Mouse (Mus musculus): ENCODE measurements at regions not wholly inside any gene's neighbourhood (a gene's known extent, or its start where the extent isn't known, plus 50 kb on each side); places are given as distances from the start of the nearest gene placed in this dataset.

DNA sequence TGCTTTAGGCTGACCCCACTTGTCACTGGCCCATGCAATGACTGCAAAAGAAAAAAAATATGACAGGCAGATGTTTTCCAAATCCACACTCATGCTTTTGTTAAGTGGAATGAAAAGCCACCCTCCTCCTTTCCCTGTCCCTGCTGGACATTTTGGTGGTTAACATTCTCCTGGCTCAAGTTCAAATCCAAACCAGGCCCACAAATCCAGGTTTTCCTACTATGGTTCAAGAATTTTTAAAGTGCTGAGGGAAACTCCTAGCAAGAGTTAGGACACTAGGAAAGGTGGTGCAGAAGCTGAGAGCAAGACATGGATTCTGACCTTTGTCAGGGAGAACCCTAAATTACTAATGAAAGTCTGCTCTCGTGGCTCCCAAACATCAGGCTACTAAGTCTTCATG is 130.1 kb downstream of the Tas2r134 start:
- H3K36me3 ChIP-seq (ENCODE audit: control insufficient read depth, insufficient read depth, low read length) = no peaks in the 10 kb centered on the region
- H3K27ac ChIP-seq (ENCODE audit: insufficient read depth, low read length) = no peak overlapping the region
- peaks cover 11% of the 10 kb centered on the region; the same call in 1 of the 2 replicates for H3K4me1 ChIP-seq (ENCODE audit: control insufficient read depth, insufficient read depth, insufficient read length)
- no peak overlapping the region for H3K4me3 ChIP-seq (ENCODE audit: extremely low read depth, insufficient read depth, insufficient read length)
- WGBS = 98% methylated on average over 1 of the region's 1 CpGs
- no peak for DNase-seq (ENCODE audit: low read depth in 1 of 2, low spot score in 2 of 2)
- no peaks in the 10 kb centered on the region for H3K27me3 ChIP-seq (ENCODE audit: control insufficient read depth, insufficient read depth, low read length)
- TF ChIP-seq CTCF (IDR thresholded peaks at IDR 0.05; ENCODE audit: extremely low read depth, insufficient read depth, insufficient read length, insufficient replicate concordance) (no peak), POLR2A (IDR thresholded peaks at IDR 0.05; ENCODE audit: low read depth, low read length) (no peak)

DNA sequence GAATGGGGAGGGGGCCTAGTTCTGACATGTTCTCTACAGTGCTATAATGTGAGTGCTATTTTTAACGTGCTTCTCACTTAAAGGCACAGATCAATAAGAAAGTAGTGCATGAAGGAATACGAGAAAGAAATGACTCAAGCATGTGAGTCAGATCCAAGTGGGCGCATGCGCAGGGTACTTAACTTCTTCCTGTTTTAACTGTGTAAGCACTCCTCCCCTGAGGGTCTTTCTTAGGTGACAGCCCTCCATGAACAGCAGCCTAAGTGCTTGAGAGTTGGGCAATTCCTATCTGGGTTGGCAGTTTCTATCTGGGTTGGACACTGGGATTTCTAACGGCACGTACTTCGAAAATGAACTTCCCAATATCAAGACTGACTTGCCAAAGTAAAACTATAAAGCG is 130.8 kb downstream of the Tas2r134 start:
- Histone ChIP-seq H3K4me3 (ENCODE audit: extremely low read depth, insufficient read depth, insufficient read length) (no peak overlapping the region), H3K4me1 (ENCODE audit: control insufficient read depth, insufficient read depth, insufficient read length) (peaks cover 11% of the 10 kb centered on the region; the same call in 1 of the 2 replicates), H3K27ac (ENCODE audit: insufficient read depth, low read length) (no peak overlapping the region), H3K36me3 (ENCODE audit: control insufficient read depth, insufficient read depth, low read length) (no peaks in the 10 kb centered on the region), H3K27me3 (ENCODE audit: control insufficient read depth, insufficient read depth, low read length) (no peaks in the 10 kb centered on the region)
- TF ChIP-seq CTCF (IDR thresholded peaks at IDR 0.05; ENCODE audit: extremely low read depth, insufficient read depth, insufficient read length, insufficient replicate concordance) = no peak
- no peak for TF ChIP-seq POLR2A (IDR thresholded peaks at IDR 0.05; ENCODE audit: low read depth, low read length)
- 89% methylated on average over 8 of the region's 8 CpGs for WGBS
- no peak for DNase-seq (ENCODE audit: low read depth in 1 of 2, low spot score in 2 of 2)

GRCm38 (mm10) chr2:51762866-51763265 is 135.6 kb downstream of the Tas2r134 start:
- H3K4me1 ChIP-seq (ENCODE audit: control insufficient read depth, insufficient read depth, insufficient read length) = no peaks in the 10 kb centered on the region
- no peak overlapping the region for H3K27ac ChIP-seq (ENCODE audit: insufficient read depth, low read length)
- no peaks in the 10 kb centered on the region for H3K27me3 ChIP-seq (ENCODE audit: control insufficient read depth, insufficient read depth, low read length)
- DNase-seq (ENCODE audit: low read depth in 1 of 2, low spot score in 2 of 2) = no peak
- TF ChIP-seq CTCF (IDR thresholded peaks at IDR 0.05; ENCODE audit: extremely low read depth, insufficient read depth, insufficient read length, insufficient replicate concordance) (no peak), POLR2A (IDR thresholded peaks at IDR 0.05; ENCODE audit: low read depth, low read length) (no peak)
- H3K36me3 ChIP-seq (ENCODE audit: control insufficient read depth, insufficient read depth, low read length) = no peaks in the 10 kb centered on the region
- no peak overlapping the region for H3K4me3 ChIP-seq (ENCODE audit: extremely low read depth, insufficient read depth, insufficient read length)
- 94% methylated on average over 4 of the region's 4 CpGs for WGBS

DNA sequence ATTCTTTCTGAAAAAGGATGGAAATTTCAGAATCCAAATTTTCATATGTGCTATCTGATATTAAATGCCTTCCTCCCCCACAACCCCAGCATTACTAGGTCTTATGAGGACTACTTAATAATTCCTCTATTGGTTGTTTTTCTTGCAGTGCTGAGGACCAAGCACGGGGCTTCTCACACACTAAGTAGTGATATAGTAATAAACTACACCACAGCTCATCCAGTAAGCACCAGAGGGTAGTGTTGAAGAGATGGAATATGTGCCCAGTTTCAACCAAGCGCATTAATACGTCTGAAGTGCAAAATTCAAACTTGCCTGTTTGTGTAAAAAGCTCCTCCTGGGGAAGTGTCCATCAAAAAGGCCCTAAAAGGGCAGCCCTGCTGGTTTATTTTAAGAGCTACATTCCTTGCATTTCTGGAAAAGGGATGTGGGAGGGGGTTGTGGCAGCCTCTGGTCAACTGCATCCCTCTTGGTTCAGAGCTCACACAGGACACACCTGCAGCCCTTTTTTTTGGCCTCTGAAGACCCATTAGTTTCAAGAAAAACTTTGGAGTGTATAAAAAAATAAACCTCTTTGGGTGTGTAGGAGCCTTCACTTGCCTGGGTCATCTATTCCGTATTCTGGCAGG is 140.3 kb downstream of the Tas2r134 start:
- WGBS = 70% methylated on average over 4 of the region's 4 CpGs
- no peak for DNase-seq (ENCODE audit: low read depth in 1 of 2, low spot score in 2 of 2)
- Histone ChIP-seq H3K27me3 (ENCODE audit: control insufficient read depth, insufficient read depth, low read length) (no peaks in the 10 kb centered on the region), H3K27ac (ENCODE audit: insufficient read depth, low read length) (no peak overlapping the region), H3K4me1 (ENCODE audit: control insufficient read depth, insufficient read depth, insufficient read length) (no peaks in the 10 kb centered on the region; the same call in 1 of the 2 replicates), H3K4me3 (ENCODE audit: extremely low read depth, insufficient read depth, insufficient read length) (no peak overlapping the region), H3K36me3 (ENCODE audit: control insufficient read depth, insufficient read depth, low read length) (no peaks in the 10 kb centered on the region)
- TF ChIP-seq POLR2A (IDR thresholded peaks at IDR 0.05; ENCODE audit: low read depth, low read length) = no peak
- TF ChIP-seq CTCF (IDR thresholded peaks at IDR 0.05; ENCODE audit: extremely low read depth, insufficient read depth, insufficient read length, insufficient replicate concordance) = no peak

DNA sequence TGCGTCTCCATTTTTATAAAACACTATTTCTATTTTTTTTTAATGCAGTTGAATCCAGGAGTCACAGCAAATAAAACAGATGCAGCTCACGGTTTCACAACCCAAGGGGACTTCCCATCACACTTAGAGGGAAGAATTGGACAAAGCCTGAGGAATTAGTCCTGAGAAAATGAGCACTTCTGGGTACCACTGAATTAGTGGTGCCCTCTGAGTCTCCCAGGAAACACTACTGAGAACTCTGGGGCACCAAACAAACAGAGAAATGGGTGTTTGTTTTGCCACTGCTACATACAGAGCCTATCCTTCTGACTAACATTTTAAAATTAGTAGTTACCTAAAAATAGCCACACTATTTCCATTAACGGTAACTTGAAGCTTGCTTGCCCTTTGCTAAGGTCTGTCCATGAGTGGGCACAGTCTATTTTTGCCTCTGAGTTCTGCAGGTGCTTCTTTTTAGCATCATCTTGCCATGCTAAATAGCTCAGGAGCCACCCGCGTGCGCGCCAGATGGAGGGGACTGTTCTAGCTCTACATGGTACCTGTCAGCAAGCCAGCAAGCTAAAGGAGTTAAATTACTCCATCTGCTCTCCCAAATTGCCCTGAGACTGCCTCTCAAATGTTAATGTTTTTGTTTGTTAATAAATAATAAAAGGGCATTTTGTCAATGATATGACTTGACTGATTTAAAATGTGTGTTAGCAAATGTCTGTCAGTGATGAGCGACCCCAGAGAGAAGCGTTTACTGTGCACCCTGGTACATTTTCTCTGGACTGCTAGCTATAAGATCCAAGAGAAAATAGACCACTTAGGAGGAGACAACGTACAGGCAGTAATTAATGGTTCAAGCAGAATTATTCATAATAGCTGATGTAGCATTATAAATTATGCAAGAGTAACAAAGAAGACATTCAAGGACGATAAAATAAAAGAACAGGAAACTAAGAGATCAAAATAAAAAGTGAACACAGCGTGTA is 141.3 kb downstream of the Tas2r134 start:
- H3K36me3 ChIP-seq (ENCODE audit: control insufficient read depth, insufficient read depth, low read length) = no peaks in the 10 kb centered on the region
- H3K27ac ChIP-seq (ENCODE audit: insufficient read depth, low read length) = no peak overlapping the region
- H3K4me1 ChIP-seq (ENCODE audit: control insufficient read depth, insufficient read depth, insufficient read length) = no peaks in the 10 kb centered on the region; the same call in 1 of the 2 replicates
- no peaks in the 10 kb centered on the region for H3K27me3 ChIP-seq (ENCODE audit: control insufficient read depth, insufficient read depth, low read length)
- no peak for DNase-seq (ENCODE audit: low read depth in 1 of 2, low spot score in 2 of 2)
- no peak overlapping the region for H3K4me3 ChIP-seq (ENCODE audit: extremely low read depth, insufficient read depth, insufficient read length)
- no peak for TF ChIP-seq CTCF (IDR thresholded peaks at IDR 0.05; ENCODE audit: extremely low read depth, insufficient read depth, insufficient read length, insufficient replicate concordance)
- no peak for TF ChIP-seq POLR2A (IDR thresholded peaks at IDR 0.05; ENCODE audit: low read depth, low read length)
- 55% methylated on average over 12 of the region's 12 CpGs for WGBS

- no peak for DNase-seq (ENCODE audit: low read depth in 1 of 2, low spot score in 2 of 2)
- H3K27me3 ChIP-seq (ENCODE audit: control insufficient read depth, insufficient read depth, low read length) = no peaks in the 10 kb centered on the region
- no peaks in the 10 kb centered on the region for H3K4me1 ChIP-seq (ENCODE audit: control insufficient read depth, insufficient read depth, insufficient read length)
- H3K27ac ChIP-seq (ENCODE audit: insufficient read depth, low read length) = no peak overlapping the region
- no peaks in the 10 kb centered on the region for H3K36me3 ChIP-seq (ENCODE audit: control insufficient read depth, insufficient read depth, low read length)
- no peak overlapping the region for H3K4me3 ChIP-seq (ENCODE audit: extremely low read depth, insufficient read depth, insufficient read length)
- WGBS = 98% methylated on average over 1 of the region's 1 CpGs
- no peak for TF ChIP-seq POLR2A (IDR thresholded peaks at IDR 0.05; ENCODE audit: low read depth, low read length)
- no peak for TF ChIP-seq CTCF (IDR thresholded peaks at IDR 0.05; ENCODE audit: extremely low read depth, insufficient read depth, insufficient read length, insufficient replicate concordance)
Observed at GRCm38 (mm10) chr2:51785169-51785568, 149.8 kb downstream of the Rbm43 start.
